Mouse (Mus musculus): Measurements from ENCODE around the gene Cacna1d. TPM values are rescaled to one million over a fixed set of nuclear protein-coding genes. Genes with fewer than 3 reads are reported as not detected.

The Cacna1d gene
- total RNA-seq, 2 experiments from 2014 or later = 3.7 to 4.2 TPM

DNA sequence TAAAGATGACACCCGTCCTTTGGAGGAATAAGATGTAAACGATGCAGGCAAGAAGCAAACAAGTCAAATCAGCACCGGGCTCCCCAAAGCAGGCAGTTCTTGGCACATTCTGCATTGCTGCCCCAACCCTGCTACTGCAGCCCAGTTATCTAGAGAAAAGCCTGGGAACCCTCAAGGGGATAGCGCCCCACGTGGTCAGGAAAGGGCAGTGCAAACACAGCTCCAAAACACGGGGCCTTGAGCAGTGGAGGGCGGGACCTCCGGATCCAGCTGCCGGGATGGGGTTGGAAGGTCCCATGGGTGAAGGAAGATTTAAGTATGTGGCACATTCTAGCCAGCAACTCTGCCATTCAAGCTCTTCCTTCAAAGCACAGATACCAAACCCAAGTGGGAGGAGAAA lies 361.9 kb downstream of the Cacna1d start:
- intact Hi-C loops (cut with DNase I) = no loop called here
- peak; percentile 40 to 61 for DNase-seq

DNA sequence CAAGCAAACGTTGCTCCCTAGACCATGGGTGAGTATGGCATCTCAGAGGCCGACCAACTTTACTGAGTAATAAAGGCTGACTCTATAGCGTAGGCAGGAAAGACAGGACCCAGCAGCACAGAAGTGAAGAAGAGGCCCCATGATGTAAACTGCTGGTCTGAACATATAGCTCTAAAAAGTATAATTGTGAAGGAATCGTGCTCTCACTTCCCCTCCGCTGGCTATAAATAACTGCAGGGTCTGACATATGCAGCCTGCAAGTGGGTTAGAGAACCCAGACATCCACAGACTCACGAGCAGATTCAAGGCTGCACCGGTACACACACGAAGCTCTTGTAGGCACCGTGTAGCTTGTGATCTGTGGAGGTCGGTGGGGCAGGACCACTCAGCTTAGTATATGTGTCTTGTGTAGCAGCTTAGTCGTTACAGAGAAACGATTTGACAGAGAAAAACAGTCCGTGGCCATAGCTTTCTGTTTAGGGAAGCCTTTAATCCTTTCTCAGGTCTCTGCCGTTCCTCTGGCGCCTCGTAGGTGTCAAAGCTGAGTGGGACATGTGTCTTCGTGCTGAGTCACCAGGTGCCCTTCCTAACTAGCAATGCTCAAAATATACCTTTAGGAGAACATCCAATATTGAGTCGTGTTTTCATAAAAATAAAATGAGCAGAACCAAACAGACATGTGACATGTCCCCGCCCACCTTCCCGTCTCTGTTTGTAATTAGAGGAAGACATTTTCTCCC lies 366.1 kb downstream of the Cacna1d start:
- no peak for DNase-seq
- intact Hi-C loops (cut with DNase I) = no loop called here

DNA sequence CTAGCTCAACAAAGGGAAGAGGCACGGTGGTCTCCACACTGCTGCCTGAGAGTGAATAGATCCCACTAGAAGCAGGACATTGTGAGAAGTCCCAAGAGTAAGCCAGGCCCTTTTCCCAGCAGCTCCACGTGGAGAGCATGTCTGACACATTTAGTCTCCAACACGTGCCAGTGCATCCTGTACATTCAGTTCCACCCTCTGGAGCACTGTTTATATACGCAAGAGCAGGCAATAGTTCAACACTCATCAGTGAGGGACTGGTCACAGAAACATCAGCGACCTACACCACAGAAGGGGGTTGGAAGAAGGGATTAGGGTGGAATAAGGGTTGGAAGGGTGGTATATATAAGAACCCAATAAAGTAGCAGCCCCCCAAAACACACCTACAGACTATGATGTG lies 371.2 kb downstream of the Cacna1d start:
- intact Hi-C loops (cut with DNase I) = no loop called here

DNA sequence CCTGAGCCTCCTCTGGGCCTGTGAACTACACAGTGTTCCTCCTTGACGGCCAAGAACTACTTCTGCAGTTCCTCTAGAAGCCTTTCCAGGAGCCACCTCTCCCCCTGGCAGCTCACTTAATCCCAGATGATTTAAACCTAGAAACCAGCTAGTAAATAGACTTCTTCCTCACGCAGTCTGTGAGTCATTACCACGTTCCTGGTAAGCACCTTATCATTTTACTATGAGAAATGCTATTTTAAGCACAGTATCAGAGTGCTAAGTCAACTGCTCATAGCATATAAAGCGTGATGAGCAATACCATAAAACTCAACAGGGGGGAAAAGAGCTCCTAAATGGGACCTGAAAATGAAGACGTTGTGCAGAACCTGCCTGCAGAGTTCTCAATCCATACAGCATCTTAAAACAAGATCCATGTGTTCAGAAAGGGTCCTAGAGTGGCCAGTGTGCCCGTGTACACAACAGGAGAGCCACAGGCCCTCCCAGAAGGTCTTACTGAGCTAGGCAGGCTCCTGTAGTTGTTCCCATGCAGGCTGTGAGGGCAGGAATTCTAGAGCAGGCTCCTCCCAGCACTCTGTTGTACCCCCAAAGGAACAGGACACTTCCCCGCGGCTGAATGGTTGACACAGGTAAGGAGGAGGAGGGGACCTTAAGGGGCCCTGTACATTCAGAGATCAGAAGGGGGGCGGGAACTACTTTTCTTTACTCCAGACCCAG lies 377.7 kb downstream of the Cacna1d start:
- intact Hi-C loops (cut with DNase I) = no loop called here
- DNase-seq = no peak

More for the DNA sequence above, 371.2 kb downstream of the Cacna1d start:
- DNase-seq = no peak

DNA sequence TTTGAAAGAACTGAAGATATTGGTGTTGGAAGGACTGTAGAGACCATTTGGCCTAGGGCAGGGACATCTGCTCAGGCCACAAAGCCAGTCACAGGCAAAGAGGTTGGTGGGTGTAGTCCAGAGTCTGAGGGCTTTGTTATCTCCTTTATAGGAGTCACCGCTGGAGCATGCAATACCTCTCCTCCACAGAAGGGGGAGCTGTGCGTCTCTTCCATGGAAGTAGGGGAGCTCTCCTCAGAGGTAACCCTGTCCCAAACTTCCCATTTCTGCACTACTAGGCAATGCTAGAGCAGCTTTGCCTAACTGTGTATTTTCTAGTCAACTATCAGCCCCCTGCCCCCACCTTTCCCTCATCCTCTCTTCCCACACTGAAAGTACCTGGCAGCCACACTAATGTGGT lies 382.2 kb downstream of the Cacna1d start:
- DNase-seq = peak in 1 of 2 experiments; percentile 26
- intact Hi-C loops (cut with DNase I) = no loop called here

DNA sequence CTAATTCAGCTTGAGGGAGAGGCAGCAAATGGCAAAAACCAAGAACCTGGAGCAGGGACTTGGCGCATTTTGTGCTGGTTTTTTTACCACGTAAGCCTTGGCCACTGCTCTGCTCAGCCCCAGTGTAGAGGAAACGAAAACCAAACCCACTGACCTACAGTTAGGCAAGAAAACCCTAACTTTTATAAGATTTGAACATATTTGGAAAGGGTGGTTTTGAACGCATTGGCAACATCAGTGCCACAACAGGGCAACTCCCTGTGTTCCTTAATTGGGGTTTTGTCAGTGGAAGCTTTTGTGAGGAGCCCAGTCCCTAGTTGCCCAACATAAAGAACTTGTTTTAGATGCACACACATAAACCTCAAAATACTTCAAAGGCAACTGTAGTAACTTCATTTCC lies 384.7 kb downstream of the Cacna1d start:
- DNase-seq = no peak
- intact Hi-C loops (cut with DNase I) = no loop called here

DNA sequence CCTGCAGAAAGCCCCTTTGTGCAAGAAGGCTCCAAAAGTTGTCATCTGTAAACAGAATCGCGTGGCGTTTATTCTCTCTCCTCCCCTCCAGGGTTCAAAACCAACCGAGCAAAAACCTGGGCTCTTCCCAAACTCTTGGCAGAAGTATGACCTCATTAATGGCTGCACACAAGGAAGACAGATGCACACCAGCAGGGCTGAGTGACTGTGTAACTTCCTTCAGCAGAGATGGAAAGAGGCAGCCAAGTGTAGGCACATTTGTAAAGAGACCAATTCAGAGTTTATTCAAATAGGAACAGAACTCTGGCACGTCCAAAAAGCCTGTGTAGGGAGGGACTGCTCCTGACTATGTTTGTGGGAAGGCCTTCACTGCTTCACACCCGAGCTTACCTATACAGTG lies 385.7 kb downstream of the Cacna1d start:
- DNase-seq = no peak
- intact Hi-C loops (cut with DNase I) = no loop called here

DNA sequence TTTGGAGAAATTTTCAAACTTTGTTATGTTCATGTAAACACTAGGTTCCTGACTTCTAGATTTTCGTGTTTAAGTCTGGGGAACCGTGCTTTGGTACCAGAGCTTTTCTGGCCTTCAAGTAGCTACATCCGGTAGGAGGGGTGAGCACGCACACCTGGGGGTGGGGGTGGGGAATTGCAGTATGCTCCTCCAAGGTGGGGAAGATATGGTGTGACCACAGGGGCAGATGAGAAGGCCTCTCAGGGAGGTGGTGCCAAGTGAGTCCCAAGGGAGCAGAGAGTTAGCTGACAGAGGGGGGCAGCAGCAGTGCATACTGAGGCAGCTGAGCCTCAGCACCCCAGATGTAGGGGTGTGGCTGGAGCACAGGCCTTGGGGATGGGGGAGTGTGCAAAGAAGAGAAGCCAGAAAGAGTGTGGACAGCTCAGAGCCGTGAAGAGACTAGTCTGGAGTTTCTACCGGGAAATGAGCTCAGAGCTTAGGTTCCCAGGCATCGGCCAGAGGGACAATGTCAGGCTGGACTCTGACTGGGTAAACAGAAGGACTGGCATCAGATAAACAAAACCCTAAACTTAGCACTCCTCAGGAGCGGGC lies 387.2 kb downstream of the Cacna1d start:
- intact Hi-C loops (cut with DNase I) = no loop called here
- DNase-seq = peak in 1 of 2 experiments; percentile 25

DNA sequence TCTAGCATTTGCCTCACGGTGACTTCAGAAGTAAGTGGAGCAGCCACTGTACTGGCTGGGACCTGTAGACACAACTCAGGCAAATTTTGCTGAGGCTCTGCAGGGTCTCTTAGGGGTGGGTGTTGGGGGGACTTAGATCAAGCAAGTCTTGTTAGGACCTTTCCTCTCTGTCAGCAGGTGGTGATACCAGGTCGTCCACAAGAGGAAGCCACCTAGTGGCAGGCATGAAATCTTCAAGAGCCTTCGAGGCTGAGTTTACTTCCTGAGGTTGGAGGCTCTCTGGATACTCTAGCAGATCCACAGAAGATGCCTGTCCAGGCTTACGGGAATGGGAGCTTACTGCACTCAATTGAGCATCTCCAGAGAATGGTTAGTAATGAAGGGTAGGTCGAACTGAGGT lies 394.0 kb downstream of the Cacna1d start:
- DNase-seq = no peak
- intact Hi-C loops (cut with DNase I) = no loop called here

DNA sequence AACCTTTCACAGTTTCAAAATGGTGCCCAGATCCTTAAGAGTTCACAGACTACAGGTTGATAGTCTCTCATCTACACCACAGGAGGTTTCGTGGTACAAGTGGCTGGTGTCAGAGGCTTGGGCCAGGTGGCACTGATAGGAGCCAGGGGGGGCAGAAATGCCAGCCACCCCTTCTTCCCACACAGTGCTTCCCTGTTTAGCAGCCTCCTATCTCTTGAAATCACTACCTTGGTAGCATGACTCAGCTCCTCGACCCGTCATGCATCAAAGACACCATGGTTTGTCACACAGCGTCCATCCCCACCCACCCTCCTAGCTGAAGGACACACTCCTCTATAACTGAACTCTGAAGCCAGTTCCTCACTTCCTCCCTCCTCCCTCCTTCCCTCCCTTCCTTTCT lies 398.8 kb downstream of the Cacna1d start:
- intact Hi-C loops (cut with DNase I) = no loop called here
- DNase-seq = no peak

DNA sequence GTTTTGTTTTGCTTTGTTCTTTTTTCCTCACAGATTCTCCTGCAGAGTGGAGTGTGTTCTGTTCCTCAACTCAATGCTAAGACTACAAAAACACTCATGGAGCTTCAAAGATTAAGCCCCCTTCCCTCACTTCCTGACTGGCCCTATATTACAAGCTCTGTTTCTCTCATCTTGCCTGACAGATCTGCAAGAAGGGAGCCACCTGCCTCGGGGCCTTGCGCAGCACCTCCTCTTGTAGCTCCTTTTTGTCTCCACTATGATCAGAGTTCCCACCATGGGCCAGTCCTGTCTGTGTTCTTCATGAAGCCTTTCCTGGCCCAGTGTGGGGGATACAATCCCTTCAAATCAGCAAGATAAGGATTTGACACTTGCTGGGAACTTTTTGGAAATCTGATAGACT lies 399.2 kb downstream of the Cacna1d start:
- intact Hi-C loops (cut with DNase I) = no loop called here
- no peak for DNase-seq

DNA sequence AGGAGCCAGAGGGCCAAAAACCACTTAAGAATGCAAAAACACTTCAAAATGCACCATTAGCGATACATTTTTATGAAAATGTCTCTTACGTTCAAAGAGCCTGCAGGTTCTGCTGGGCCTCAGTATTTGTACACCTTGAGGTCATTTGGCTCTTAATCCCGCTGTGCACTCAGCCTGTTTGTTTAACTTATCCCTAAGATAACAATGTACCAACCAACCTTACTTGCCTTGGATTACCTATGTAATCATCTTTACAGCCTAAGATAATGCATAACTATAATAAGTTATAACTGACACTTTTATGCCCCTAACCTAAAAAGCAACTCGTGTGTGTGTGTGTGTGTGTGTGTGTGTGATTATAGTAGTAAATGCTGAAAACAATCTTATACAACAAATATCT lies 411.5 kb downstream of the Cacna1d start:
- no peak for DNase-seq
- intact Hi-C loops (cut with DNase I) = no loop called here

DNA sequence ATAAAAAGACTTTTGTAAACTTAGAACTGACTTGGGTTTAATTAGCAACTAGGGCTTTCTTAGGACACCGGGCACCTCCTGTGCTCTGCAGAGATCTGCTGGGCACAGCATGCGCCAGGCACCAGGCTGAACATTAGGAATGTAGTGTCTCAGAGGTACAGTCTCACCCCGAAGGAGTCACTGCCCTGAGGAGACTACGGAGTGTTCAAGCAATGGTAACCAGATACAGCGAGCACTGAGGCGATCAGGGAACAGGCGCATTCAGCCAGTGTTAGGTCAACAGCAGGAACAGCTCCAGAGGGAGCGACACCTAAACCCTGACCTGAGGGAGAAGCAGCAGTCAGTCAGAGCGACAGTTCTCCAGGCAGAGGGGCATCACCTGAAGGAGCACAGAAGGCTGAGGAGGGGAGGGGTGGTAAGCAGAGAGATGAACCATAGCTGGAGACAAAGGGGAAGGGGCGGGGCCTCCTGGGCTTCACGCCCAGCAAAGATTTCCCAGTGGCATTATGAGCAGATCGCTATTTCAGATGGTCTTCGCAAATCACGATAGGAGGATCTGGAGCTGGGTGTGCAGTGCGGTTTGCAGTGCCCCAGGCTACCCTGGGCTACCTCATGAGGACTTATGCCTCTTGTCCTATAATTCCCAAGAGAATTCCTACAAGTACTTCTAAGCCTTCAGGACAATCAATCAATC lies 413.0 kb downstream of the Cacna1d start:
- intact Hi-C loops (cut with DNase I) = no loop called here
- DNase-seq = no peak

DNA sequence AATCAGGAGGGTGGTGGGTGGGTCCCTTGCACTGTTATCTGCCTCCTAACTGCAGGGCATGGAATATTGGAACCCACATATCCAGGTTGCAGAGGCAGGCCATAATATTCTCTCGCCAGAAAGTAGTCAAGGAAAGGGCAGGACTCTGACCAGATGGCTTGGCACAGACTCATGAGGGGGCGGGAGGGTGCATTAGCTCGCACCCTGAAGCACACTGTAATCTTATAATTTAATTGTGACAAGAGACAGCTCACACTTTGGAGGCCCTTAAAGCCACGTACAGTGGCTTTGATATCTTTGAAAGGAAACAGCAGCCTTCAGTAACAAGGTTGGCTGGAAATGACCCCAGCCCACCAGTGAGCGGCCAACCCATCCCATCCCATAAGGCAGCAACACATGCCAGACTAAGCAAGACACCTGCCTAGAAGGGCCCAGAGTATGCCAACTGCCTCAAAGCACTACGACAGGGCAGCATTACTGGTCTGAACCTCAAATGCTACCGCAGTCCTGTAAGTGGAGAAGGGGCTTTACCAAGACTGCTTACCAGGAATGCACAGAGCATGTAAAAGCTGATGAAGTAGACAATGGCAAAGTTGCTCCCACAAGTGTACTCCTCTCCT lies 415.9 kb downstream of the Cacna1d start:
- no peak for DNase-seq
- intact Hi-C loops (cut with DNase I) = no loop called here

DNA sequence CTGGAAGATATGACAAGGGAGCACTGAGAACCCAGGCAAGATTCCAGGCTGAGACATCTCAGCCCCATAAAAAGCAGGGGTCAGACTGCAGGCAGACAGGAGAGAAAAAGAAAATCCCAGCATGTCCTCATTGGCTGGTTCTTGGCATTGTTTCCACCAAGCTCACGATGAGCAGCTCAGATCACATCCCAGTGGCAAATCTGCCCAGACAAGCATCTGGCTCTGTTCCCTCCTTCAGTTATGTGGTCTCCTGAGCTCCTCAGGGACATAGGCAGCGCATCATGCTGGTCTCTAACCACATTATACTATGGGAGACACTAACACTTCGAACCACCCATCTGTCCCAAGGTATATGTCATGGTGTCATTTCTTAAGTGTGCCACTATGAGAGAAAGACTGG lies 422.7 kb downstream of the Cacna1d start:
- DNase-seq = no peak
- intact Hi-C loops (cut with DNase I) = no loop called here

DNA sequence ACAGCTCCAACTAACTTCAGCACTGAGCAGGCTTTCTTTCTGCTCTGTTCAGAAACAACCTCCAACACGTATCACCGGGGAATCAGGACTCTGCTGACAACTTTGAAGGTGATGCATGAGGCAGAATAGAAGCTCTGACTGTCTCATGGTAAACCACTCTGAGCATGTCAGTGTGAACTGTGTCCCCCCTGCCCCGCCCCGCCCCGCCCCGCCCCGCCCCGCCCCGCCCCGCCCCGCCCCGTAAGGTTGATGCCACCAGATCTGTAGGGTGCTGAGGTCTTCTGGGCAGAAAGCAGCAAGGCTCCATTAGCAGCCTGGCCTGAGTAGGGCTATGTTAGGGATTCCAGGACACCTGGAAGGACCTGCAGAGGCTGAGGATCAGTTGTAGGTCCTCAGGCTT lies 424.5 kb downstream of the Cacna1d start:
- no peak for DNase-seq
- intact Hi-C loops (cut with DNase I) = no loop called here

DNA sequence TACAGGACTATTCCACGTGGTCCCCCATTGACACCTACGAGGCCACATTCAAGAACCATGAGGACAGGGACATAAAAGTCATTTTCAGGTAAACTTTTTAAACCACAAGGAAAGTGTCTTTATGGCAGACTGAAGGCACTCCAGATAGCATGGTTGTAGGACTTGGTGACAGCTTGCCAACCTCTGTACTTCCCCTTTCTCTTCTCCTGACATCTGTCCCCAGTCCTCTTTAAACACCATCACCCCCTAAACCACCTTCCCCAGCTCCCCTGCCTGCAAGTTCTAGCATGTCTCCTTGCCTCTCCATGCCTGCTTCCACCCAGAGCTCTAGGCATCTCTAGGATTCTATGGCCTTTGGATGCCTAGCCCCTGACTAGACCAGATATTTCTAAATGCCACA lies 426.4 kb downstream of the Cacna1d start:
- no peak for DNase-seq
- intact Hi-C loops (cut with DNase I) = no loop called here

DNA sequence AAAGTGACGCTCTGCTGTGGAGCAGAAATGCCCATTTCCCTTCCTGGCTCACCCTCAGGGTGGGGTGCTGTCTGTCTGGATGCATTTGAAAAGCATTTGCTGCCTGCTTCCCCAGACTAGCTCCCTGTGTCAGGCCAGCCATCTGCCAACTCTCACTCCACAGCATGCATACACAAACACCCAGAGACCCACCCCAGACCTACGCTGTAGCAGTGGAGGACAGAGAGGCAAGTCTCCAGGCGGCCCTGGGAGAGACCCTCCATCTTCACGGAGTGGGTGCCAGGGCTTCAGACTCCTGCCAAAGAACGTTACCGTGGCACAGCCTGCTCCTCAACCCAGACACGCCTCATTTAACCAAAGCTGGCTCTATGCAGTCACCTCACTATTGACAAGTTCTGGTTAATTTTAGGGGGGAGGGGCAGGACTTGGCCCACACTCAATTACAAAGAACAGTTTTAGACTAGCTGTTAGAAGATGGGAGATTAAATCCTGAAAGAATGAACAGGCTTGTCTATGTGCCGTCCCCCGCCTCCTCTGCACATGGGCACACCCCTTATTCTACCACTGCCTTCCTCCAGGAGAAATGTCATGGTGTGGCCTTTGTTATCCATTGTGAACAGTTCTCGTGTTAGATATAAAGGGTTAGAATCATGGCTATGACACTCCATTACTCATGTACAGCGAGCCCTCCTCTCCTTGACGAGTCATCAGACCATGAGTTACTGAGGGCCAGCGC lies 435.1 kb downstream of the Cacna1d start:
- DNase-seq = no peak
- intact Hi-C loops (cut with DNase I) = no loop called here

DNA sequence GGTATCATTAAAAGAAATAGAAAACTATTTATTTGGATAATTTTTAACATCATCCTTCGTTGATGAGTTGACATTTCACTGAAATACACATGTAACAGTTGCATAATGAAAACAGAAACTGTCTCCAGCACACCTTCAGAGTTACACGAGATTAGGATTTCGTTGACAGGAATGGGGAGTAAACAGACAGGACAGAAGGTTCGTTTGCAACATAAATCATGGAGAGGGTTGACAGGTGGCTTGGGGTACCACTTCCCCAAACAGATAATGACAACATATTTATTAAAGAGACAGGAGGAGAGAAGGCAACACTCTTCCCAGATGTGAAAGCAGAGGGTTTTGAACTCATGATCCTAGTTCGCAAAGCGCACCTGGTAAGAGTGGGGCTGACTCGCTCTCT lies 436.3 kb downstream of the Cacna1d start:
- intact Hi-C loops (cut with DNase I) = no loop called here
- no peak for DNase-seq

DNA sequence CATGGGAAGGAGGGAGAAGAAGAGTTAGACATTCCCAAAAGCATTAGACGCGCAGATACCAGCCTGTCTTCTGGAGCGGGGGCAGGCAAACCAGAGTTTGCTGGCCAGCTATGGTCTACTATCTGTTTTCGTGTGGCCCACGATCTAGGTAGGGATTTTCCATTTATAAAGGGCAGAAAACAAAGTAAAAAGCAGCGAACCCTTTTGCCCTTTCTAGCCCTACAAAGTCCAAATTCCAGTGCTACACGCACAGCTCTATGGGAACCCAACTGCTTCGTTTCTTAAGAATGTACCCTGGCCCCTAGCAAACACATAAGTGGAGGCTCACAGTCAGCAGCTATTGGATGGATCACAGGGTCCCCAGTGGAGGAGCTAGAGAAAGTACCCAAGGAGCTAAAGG lies 441.0 kb downstream of the Cacna1d start:
- DNase-seq = no peak
- intact Hi-C loops (cut with DNase I) = no loop called here

Measured in heart, postnatal 14 days (tissue).